Mouse (Mus musculus): Measurements from ENCODE around the gene Mdm2.

DNA sequence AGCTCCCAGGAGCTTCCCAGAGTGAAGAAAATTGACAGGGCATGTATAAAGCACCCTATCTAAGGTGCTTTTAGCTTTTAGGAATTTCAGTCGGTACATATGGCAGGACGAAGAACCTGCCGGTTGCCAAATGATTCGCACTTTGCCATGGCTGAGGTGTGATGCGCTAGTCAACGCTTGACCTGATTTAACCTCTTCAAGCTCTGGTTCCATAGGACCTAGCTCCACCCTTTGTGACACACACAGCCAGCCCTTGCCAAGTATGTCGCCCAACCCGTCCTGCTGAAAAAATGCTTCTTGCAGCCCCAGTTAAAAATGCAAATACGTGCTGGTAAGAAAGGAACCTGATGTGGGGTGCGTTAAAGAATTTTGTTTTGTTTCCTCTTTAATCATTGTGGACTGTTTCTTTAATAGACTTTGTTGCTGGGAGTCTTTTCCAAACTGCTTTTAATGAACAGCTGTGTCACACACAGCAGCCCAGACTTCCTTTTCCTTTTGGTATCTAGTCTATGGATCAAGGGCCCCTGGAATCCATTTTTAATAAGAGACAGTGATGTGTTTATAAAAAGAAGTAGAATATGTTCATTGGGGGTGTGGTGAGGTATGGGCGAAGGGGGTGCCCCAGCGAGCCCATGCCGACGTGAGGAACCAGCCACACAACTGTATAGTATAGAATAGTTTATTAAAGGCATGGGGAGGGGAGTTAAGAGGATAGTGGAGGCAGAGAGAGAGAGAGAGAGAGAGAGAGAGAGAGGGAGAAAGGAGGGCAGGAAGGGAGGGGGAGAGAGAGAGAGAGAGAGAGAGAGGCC, 47.3 kb downstream of the Mdm2 start:
- TF ChIP-seq CTCF (IDR thresholded peaks at IDR 0.05; ENCODE audit: control insufficient read depth, insufficient read depth, low read length) (no peak), POLR2A (IDR thresholded peaks at IDR 0.05; ENCODE audit: borderline replicate concordance, control insufficient read depth, low read depth, low read length) (no peak)
